Mouse (Mus musculus) brain, embryonic 14.5 days (tissue): Measurements from ENCODE around the gene Ehf. TPM values are rescaled to one million over a fixed set of nuclear protein-coding genes. Genes with fewer than 3 reads are reported as not detected.
A peak's percentile ranks its signal among the peaks of the same experiment; 100 is the strongest.

Experiments used
- DNase-seq: peaks from one replicate; pipeline ENCODE4 v3.0.0-alpha.2; 2011; ENCODE audit warnings: low read depth
- CTCF ChIP-seq: fragments of 200-500 bp; IDR thresholded peaks from 2 replicates; pipeline ENCODE4 v1.5.1; 2012; ENCODE audit warnings: inconsistent platforms, mild to moderate bottlenecking, moderate library complexity, borderline replicate concordance; ENCODE audit not compliant: insufficient read depth, insufficient read length; ENCODE audit errors: extremely low read depth
- POLR2A ChIP-seq: fragments of 200-500 bp; IDR thresholded peaks from 2 replicates; pipeline ENCODE4 v1.6.1; 2012; ENCODE audit warnings: mild to moderate bottlenecking, inconsistent platforms, borderline replicate concordance; ENCODE audit not compliant: poor library complexity, insufficient read depth, insufficient read length, severe bottlenecking; ENCODE audit errors: extremely low read depth
- polyA plus RNA-seq: library from polyadenylated mRNA; depleted of rRNA; stranded (reverse); fragments of >200 nt; gene quantifications from 2 replicates; pipeline ENCODE4 v1.2.3, GENCODE M21; 2012; rRNA removed

The Ehf gene
- 0.08 and 0.10 TPM in 2 replicates for polyA plus RNA-seq

DNA sequence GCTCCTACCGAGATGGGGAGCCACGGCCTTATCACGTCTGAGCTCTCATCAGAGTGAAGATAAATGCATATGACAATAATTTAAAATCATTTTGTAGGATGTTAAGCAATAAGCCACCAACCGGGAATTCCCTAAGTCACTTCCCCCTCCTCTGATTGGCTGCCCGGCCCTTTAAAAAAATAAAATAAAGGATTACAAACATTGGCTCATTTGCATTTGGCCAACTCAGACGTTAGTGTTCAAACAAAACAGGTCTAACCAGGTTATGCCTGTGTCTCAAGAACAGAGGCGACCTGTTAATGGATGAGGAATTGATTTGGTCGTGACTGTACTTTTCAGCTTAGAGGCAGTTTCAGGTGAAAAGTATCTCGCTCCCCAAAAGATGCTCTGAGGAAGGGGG, at the start of gene Ehf:
TSS of gene Ehf (minus strand) at position 147 of the 400 bp plus-strand sequence.
- no peak for DNase-seq
- no peak for TF ChIP-seq CTCF
- no peak for TF ChIP-seq POLR2A

DNA sequence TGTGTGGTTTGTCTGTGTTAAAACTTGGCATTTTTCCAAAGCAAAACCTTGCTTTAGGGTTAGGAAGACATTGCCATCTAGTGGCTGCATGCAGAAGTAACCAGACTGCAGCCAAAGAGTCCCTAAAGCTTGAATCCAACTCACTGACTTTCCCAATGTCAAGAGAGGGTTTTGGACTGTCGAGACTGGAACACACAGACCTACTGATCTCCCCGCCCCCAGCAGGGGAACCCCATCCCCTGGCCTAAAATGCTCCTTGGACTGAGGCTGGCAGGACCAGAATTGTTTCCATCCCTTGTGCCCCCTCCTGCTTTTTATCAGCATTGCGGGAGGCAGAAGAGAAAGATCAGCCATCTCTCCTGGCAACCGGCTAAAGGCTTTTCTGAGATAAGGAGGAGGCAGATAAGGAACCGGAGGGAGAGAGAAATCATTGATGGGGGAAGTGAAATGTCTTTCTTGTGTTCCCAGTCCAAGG, 44.4 kb upstream of the Ehf start:
- TF ChIP-seq POLR2A (no peak), CTCF (peak; percentile 79)
- peak; percentile 88 for DNase-seq

- TF ChIP-seq POLR2A (no peak), CTCF (no peak)
- DNase-seq, result peak; percentile 5
Observed at GRCm38 (mm10) chr2:103346751-103347289, 43.7 kb upstream of the Ehf start.

DNA sequence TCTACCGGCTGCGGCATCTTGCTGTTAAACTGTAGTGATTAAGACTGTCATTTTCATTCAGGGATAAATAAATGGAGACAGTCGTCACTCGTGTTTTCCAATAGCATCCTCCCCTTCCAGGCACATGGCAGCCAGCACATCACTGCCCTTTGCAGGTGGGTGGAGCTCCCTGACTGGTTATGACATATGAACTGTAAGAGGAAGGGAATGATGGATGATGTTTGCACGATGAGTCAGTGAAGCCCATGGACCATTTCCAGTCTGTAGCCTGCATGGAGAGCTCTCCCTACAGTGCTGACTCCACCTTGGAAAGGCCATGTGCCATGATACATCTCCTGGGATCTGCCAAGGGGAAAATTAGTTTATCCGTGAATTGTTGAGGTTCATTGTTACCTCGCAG, 40.5 kb upstream of the Ehf start:
- TF ChIP-seq POLR2A, result no peak
- TF ChIP-seq CTCF, result no peak
- DNase-seq, result no peak

DNA sequence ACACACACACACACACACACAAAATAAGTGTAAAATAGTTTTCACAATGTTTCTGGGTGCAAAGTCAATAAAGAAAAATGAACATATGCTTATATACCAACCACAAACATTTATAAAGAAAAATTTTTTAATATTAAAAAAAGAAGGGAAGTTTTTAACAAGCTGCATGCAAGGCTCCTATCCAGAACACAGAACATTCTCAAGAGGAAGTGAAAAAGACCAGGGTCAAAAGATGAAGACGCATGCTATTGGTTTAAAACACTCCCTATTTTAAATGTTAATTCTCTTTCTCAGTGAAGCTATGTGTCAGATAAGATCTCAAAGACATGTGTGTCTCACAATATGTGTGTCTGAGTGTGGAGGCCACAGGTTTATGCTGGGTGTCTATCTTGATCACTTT, 39.0 kb upstream of the Ehf start:
- no peak for TF ChIP-seq POLR2A
- no peak for TF ChIP-seq CTCF
- no peak for DNase-seq

- DNase-seq, result no peak
- TF ChIP-seq POLR2A (no peak), CTCF (no peak)
Observed at GRCm38 (mm10) chr2:103341375-103341971, 38.4 kb upstream of the Ehf start.

DNA sequence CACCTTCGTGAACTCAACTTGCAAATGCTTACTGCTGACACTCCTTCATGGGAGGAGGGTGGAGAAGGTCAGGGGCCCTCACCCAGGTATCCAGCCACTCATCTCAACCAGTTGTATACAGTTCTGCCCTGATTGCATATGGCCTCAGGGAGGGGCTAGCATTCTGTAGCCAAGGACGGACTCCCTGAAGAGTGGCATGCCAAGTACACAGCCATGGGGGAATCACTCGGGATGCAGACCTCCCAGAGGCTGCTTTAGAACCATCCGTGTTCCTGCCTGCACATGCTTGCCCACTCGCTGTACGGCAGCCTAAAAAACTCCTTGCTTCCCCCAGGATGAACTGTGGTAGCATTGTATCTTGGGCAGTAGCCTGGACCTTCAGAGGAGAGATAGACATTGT, 35.6 kb upstream of the Ehf start:
- DNase-seq, result no peak
- TF ChIP-seq POLR2A (no peak), CTCF (no peak)

- DNase-seq, result no peak
- TF ChIP-seq POLR2A, result no peak
- TF ChIP-seq CTCF, result no peak
Observed at GRCm38 (mm10) chr2:103337370-103337769, 34.3 kb upstream of the Ehf start.

DNA sequence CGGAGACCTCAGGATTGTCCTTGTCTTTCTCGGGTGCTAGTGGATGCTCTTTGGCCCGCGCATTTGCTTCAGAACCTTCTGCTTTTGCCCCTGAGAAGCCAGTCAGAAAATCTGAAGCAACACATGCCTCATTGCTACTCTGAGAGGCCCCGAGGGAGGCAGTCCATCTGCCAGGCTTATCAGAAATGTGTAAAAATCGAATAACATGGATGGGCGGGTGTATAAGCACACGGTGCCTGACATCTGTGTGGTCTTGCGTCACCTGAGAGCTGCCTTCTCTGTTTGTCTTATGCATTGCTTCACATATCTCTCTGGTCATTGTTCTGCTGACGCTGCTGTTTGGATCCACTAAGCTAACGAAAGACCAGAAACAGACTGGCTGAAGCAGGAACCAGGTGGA, 33.5 kb upstream of the Ehf start:
- DNase-seq, result peak; percentile 24

GRCm38 (mm10) chr2:103336000-103336399, 32.9 kb upstream of the Ehf start:
- no peak for DNase-seq
- TF ChIP-seq CTCF (no peak), POLR2A (no peak)

More for the DNA sequence above, 33.5 kb upstream of the Ehf start:
- TF ChIP-seq CTCF (no peak), POLR2A (no peak)

GRCm38 (mm10) chr2:103331666-103332191, 28.7 kb upstream of the Ehf start:
- no peak for DNase-seq
- TF ChIP-seq POLR2A (no peak), CTCF (no peak)

GRCm38 (mm10) chr2:103328731-103329130, 25.7 kb upstream of the Ehf start:
- no peak for DNase-seq
- no peak for TF ChIP-seq POLR2A
